Mouse (Mus musculus): Measurements from ENCODE around the gene Myl6b.

Gene Myl6b

DNA sequence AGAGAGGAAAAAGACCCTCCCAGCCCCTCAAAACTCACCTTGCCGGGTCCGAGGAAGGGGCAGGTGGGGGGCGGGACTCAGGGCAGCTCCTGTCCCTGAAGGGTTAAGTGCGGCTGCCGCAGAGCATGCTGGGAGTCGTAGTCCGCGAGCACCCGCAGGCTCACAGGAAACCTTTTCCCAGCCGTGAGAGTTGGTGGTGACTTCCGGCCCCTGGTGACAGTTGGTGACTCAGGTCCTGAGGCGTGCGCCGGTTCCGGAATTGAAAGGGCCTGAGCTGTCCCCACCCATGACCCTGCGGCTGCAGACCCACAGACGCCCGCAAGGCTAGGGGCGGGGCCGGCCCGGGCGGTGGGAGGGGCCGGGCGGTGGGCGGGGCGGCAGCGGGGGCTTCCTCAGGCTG lies at the start of gene Myl6b:
Gene Myl6b (minus strand): TSS at position 96 of the 400 bp plus-strand sequence.
- DNase-seq (ENCODE audit: low read depth in 2 of 2, low spot score in 2 of 2), result peak; percentile 90 to 91

DNA sequence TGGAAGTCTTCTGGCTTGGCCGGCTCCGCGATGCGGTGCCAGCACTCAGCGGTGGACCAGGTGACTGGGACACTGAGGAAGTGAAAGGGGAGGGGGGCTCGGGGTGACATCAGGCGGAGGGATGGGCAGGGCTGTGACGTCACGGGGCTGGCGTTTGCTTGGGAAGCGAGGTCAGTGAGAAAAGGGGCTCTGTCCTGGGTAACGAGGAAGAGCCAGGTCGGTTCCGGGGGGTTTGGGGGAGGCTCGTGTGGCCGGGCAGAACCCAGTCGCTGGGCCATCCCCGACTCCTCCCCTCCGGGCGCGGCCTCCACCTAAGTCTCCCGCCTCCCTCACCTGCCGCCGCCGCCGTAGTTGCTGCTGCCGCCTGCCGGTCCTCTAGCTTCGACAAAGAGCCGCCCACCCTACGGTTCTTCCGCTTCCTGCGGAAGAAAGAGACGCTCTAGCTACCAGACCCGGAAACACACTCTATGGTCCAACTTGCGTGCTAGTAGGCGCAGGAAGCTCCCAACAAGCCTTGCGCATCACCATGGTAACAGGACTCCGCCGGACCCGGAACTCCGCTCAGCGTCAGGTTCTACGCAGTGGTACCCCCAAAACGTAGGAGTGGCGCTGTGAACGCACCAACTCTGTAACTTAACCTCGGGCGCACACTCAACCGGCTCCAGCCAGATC lies 49.0 kb upstream of the Myl6b start, which contains the start of gene Zc3h10:
Gene Zc3h10 (minus strand): TSS at position 414 of the 672 bp plus-strand sequence.
- DNase-seq (ENCODE audit: low read depth in 2 of 2, low spot score in 2 of 2), result peak; percentile 93 to 95

DNA sequence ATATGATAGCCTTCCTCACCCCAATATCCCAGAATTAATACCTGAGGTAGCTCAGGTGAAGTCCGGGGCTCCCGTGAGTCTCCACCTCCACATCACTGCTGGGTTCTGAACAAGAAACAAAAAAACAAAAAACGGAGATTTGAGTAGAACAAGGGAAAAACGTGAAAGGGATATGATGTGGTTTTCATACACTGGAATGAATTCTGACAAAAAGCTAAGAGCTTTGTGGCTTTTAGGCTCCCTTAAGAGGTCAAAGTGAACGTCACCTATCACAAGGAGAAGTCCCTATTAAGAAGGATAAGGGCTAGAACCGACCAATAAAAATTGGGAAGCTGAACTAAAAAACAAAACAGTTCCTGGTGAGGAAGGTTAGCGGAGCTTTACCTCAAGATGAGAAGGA lies 48.3 kb upstream of the Myl6b start:
- no peak for DNase-seq (ENCODE audit: low read depth in 2 of 2, low spot score in 2 of 2)

DNA sequence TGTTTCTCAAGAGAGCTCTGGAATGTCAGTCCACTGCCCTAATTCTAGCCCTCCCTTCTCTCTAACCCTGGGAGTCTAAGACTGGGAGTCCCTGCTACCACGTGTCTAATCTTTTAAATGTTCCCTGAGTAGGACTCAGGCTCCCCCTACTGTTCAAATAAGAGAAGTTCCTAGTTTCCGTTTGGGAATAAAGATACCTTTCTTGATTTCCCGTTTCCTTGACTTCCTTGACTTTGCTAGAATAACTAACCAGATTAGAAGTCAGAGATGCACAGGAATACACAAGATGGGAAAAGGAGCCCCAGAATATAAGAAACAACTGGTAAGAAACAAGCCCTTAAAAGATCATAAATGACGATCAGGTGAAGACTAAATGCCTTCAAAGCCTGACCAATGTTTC lies 47.9 kb upstream of the Myl6b start:
- DNase-seq (ENCODE audit: low read depth in 2 of 2, low spot score in 2 of 2), result peak in 1 of 2 experiments; percentile 33

DNA sequence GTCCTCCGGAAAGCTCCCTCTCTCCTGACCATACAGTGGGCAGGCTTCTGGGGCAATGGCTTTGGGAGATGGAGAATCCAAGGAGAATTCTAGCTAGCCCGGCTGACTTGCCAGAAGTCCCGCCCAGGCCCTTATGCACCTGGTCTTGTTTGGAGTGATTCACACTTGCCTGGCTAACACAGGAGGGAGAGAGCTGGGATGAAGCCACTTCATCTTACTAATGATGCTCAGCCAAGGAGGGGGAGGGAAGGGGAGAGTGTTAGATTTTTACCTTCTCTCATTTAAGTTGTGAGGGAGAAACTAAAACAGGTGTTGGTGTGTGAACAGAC lies 47.0 kb upstream of the Myl6b start:
- no peak for DNase-seq (ENCODE audit: low read depth in 2 of 2, low spot score in 2 of 2)

DNA sequence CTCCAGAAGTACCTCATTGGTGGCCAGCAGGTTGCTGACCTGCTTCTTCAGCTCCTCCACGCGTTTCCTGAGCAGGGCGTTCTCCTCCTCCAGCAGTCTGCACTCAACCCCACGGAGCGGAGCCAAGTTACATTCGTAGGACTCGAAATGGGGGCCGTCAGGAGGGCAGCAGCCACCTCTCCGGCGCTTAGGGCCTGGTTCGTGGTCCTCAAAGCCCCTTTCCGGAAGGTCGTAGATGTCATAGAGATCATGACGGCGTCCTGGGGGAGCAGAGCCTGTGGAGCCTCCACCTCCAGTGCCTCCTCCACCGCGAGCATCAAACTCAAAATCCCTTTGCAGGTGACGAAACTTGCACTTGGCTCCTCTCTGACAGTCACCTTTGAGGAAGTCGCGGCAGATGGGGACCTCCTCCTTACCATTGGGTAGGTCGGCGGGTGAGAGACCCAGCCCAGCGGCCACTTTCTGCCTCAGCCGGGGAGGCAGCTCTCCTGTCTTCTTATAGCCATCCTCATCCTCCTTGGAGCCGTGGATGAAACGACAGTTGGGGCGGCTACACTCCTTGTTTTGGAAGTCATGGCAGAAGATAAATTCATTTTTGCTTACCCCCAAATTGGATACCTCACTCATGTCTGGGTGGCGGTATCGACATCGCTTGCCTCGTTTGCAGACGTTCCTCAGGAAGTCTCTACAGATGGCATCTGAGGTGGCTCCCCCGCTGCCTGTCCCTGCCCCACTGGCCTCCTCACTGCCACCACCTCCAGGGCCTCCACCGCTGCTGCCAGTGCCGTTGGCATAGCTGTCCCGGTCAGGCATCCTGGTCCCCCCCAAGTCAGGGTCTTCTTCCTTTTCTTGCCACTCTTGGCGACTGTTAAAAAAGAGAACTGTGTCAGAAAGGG lies 46.4 kb upstream of the Myl6b start:
- DNase-seq (ENCODE audit: low read depth in 2 of 2, low spot score in 2 of 2), result no peak

DNA sequence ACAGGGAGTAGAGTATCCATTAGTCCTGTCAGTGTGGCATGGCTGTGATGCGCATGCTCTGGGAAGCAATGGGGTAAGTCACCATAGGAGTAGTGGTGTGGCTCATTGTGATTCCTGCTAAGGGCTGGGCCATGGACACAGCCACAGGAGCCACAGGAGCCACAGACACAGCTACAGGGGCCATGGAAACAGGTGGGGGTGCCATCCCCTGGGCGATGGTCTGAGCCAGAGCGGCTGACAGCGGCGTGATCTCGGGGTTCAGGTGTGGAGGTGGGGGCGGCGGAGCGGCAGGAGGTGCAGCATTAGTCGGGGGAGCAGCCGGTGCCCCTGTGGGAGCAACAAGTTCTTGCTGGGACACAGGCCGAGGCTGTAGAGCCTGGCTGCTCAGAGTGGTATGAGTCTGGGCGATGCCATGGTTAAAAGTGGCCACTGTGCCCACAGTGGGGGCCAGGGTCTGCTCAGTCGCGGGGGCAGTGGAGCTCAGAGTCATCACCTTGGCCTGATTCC lies 45.7 kb upstream of the Myl6b start:
- no peak for DNase-seq (ENCODE audit: low read depth in 2 of 2, low spot score in 2 of 2)

DNA sequence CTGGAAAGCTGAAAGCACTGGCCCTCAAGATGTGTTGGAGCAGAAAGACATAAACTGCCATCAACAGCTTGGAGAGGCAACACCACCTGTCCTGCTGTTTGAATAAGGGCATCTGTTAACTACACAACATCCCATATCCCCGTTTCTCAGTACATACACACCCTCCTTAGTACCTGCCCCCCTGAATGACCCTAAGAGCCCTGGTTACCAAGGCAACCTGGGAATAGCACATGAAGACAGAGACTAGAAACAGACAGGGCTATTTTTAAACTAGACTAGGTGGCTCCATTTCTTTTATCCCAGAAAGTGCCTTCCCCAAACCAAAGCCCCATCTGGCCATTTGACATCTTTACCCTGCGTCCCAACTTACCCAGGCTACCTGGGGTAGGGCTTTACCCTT lies 44.6 kb upstream of the Myl6b start:
- DNase-seq (ENCODE audit: low read depth in 2 of 2, low spot score in 2 of 2), result no peak

DNA sequence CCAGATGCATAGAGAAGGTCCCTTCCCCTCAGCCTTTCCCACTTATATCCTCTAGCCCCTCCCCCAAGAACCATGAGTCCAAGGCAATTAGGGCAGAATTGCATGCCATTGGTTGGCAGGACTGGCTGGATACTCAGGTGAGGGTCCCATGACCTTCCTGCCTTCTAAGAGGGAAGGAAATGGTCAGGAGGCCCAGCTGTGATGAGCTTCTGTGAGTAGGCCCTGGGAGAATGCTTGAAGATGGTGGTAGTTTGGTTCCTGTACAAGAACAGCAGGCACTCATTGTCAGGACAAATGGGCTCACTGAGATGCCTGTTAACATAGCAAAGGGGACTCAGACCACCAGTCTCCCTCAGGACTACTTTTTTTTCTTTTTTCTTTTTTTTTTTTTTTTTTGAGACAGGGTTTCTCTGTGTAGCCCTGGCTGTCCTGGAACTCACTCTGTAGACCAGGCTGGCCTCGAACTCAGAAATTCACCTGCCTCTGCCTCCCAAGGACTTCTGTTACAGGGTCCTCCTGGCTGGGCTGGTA lies 39.9 kb upstream of the Myl6b start:
- no peak for DNase-seq (ENCODE audit: low read depth in 2 of 2, low spot score in 2 of 2)

DNA sequence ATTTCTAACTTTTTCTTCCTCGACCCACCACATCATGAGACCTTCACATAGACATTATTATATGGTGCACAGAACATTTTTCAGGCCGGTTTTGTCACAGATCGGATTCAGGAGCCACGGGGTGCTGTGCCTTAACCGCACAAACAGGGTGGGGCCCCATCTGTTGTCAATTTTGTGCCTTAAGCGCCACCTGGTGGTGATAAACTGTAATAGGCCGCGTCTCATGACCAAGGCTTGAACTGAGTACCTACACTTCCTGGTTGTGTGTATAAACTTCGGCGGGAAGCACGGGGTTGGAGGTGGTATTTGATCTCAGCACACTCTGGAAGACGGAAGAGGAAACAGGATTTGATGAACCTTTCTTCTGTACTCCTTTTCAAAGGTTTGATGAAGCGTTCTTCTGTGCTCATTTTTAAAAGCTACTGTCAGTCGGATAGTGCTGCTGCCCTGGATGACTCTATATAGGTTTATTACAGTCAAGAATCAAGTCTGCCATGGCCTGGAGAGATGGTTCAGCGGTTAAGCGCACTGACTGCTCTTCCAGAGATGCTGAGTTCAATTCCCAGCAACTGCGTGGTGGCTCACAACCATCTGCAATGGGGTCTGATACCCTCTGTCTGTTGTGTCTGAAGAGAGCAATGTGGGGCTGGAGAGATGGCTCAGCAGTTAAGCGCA lies 37.9 kb upstream of the Myl6b start:
- peak; percentile 91 to 95 for DNase-seq (ENCODE audit: low read depth in 2 of 2, low spot score in 2 of 2)

DNA sequence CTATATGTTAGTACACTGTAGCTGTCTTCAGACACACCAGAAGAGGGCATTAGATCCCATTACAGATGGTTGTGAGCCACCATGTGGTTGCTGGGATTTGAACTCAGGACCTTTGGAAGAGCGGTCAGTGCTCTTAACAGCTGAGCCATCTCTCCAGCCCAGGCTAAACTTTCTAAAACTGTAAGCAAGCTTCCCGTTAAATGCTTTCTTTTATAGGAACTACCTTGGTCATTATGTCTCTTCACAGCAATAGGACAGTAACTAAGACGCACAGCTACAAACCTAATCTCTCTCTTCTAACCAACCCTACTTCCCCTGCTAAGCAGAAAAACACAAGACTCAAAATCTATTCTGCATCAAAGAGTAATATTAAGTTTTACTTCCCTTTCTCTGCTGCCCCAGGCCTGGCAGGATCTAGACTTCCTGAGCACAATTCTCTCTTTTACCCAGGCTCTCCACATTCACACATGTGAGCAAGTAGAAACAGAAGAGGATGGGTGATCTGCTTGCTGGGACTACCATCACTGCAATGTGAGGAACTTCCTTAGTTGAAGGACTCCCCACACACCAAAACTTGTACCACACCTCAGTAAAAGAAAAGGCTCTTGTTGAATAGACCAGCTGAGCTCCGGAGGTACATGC lies 37.3 kb upstream of the Myl6b start:
- no peak for DNase-seq (ENCODE audit: low read depth in 2 of 2, low spot score in 2 of 2)

DNA sequence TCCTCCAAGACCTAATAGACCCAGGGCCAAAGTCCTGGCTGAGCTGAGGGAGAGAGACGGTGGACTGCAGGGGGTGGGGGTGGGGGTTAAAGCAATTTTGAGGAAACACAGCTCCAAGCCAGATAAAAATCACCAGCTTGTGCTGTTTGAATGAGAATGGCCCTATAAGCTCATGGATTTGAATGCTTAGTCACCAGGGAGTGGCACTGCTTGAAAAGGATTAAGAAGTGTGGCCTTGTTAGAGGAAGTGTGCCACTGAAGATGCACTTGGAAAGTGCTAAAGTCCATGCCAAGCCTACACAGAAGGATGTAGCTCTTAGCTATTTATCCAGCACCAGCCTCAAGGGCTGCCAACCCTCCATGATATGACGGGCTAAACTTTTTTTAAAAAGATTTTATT lies 36.7 kb upstream of the Myl6b start:
- DNase-seq (ENCODE audit: low read depth in 2 of 2, low spot score in 2 of 2), result no peak

DNA sequence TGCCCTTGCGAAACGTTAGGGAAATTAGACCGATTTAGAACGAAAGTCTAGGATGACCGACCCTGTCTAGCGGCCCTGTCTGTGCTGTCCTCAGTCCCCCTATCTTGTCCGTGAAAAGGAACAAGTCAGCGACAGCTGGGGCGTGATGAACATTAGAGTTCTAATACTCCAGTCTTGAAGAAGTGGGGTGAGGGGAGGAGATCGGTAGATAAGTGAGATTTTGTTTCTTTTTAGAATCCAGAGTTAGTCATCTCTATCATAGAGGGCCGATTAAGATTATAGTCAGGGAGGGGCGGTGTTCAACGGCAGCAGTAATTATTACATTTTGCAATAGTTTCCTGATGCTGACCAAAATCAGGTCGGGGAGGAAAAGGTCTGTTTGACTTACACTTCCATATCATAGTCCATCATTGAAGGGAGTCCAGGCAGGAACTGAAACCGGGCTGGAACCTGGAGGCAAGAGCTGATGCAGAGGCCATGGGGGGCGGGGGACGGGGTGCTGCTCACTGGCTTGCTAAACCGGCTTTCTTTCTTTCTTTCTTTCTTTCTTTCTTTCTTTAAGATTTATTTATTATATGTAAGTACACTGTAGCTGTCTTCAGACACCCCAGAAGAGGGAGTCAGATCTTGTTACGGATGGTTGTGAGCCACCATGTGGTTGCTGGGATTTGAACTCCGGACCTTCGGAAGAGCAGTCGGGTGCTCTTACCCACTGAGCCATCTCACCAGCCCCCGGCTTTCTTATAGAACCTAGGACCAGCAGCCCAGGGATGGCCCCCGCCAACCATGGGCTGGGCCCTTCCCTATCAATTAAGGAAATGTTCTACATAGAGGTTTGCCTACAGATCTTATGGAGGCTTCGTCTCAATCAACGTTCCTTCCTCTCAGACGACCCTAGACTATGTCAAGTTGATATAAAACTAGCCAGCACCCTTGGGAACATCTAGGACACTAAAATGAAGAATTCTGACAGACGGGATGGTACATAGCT lies 28.2 kb upstream of the Myl6b start:
- DNase-seq (ENCODE audit: low read depth in 2 of 2, low spot score in 2 of 2), result no peak

DNA sequence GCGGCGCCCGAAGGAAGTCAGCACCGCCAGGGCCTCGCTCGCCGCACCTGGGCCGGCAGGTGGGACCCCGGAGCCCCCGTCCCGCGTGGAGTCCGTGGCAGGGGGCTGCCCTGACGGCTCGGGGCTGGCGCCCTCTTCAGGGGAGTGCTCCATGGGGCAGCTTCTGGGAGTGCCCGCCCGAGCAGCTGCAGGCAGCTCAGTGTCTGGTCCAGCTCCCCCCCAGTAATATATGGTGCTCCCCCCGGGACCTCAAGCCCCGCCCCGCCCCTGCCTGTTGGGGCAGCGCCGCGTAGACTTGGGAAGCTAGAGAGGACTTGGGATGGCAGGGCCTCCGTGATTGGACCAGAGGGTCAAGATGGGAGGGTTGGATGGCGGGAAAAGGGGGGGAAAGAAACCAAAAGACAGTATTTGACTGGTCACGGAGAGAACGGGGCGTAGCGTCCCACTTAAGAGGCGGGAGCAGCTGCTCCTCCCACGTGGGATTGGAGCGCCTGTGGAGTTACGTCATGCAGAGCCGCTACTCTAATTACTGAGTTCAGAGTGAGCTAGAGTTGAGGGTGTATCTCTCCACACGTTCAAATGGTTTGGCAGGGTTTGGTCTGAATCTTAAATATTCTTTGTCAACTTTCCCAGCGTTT lies 27.3 kb upstream of the Myl6b start, which contains the start of gene Esyt1:
Gene Esyt1 (minus strand): TSS at position 201 of the 638 bp plus-strand sequence.
- peak; percentile 89 to 90 for DNase-seq (ENCODE audit: low read depth in 2 of 2, low spot score in 2 of 2)

DNA sequence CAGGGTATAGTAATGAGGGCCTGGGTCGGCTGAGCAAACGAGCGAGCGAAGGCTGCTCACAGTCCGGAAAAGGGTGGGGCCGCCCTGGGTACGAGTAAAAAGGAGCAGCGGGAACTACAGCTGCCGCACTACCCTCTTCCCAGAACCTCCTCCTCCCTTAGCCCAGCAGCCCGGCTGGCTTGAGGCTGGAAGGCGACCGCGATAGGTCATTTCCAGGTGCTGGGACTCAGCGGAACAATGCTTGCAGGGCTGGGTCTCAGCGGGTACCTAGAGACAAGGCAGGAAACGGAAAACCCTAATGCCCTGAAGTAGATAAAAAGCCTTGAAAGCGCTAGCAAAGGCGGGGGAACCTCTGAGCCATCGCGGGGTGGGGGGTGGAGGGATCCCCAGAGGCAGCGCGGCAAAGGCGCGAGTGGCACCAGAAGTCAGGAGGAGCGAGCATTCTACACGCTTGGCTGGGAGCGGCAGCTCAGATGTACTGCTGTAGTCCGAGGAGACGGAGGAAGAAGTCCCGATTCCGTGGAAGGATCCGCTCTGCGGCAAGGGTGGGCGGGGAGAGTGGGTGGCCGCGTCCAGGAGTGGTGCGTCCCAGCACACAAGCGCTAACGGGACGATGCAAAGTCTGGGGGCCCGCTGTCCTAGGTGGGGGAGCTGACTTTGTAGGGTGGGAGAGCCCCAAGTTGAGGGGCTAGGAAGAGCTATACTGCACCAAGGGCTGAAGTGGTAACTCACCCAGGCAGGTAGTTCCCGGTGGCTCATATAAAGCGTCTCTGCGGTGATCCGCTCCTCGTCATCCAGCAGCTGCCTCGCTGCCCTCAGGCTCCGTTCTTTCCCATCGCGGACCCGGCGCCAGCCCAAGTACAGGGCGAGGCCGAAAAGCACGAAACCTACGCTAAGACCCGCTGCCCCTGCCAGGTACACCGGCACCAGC lies 26.5 kb upstream of the Myl6b start:
- DNase-seq (ENCODE audit: low read depth in 2 of 2, low spot score in 2 of 2), result peak; percentile 50 to 67

DNA sequence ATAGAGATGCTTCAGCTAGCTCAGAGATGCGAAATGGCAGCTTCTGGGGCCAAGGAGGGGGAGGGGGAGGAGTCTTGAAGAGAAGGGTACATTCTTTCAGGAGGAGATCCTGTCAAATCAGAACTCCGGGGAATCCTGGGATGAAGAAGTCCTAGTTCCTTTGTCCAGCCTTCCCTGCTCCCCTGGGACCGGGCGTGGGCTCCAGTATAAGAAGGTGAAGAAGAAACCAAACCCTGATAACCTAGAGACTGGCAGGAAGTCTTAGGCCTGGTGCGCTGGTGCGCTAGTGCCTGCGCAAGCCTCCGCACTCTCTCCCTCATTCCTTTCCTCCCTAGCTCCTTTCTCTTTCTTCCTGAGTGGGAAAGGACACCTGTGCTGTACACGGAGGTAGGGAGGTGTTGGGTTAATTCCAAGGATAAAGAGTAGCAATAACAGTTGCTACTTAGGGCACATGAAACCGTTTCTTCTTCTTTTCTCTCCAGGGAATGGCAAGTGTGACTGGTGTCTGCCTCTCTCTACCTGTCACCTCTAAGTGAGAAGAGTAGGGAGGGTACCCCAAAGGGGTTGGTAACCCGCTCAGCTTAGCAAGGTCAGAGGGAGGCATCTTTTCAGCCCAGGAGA lies 25.7 kb upstream of the Myl6b start:
- peak in 1 of 2 experiments; percentile 14 for DNase-seq (ENCODE audit: low read depth in 2 of 2, low spot score in 2 of 2)

DNA sequence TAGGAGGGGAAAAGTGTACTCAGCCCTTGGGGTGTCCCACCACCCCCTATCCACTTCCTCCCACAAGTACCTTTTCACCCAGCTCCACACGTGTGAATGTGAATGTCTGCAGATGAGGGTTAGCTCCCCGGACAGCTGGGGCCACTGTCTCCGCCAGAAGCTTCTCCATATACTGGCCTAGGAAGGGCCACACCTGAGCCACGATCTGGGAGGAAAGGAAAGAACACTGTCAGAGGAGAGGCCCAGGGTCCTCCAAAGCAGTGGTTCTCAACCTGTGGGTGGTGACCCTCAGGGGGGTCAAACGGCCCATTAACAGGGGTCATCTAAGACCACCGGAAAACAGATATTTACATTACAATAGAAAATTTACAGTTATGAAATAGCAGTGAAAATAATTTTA lies 23.9 kb upstream of the Myl6b start:
- no peak for DNase-seq (ENCODE audit: low read depth in 2 of 2, low spot score in 2 of 2)

DNA sequence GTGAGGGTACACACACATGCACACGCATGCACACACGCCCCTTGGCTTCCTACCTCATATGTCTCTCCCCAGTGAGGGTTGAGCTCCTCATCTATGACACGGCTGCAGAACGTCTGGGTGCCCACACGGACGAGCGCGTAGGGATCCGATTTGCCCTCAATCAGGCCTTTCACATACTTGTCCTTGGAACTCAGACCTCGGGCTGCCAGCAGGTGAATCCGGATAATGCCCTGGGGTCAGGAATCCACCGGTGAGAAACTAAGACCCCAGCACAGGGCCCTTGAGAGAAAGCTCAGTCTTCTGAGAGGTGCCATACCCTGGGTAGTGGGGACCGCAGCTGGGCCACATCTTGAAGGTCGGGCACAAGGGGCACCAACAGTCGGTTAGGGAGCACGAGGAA lies 22.1 kb upstream of the Myl6b start:
- no peak for DNase-seq (ENCODE audit: low read depth in 2 of 2, low spot score in 2 of 2)

Data from CD8-positive naive resting alpha-beta T cell, adult 2 months (primary cell).